Mouse (Mus musculus) stomach, postnatal 0 days (tissue): ENCODE measurements around the gene Grin2d. TPM values are rescaled to one million over a fixed set of nuclear protein-coding genes. Genes with fewer than 3 reads are reported as not detected.
"Not testable (repeated sequence)": the region's sequence is repeated elsewhere in the genome, so short reads cannot be mapped to it uniquely, and the experiment has no call there.

Experiments used
- ATAC-seq: fragments of 200-750 bp; cut with Nextera tagmentation; 2 replicates; pipeline ENCODE4 v1.8.0; 2017; ENCODE audit not compliant: low FRiP score, low TSS enrichment
- DNase-seq: peaks from one replicate; pipeline ENCODE4 v3.0.0-alpha.2; 2016; ENCODE audit warnings: low spot score
- H3K27ac ChIP-seq: fragments of 300-500 bp; sonication (generic); replicated peaks from 2 replicates; pipeline ENCODE4 v1.5.1; 2014; ENCODE audit warnings: mild to moderate bottlenecking, control low read depth
- H3K27me3 ChIP-seq: fragments of 300-500 bp; sonication (generic); 2 replicates; pipeline ENCODE4 v1.6.1; 2014; ENCODE audit warnings: low read length; ENCODE audit not compliant: control insufficient read depth, insufficient read depth
- H3K36me3 ChIP-seq: fragments of 300-500 bp; sonication (generic); 2 replicates; pipeline ENCODE4 v1.6.1; 2014; ENCODE audit warnings: low read length, mixed read lengths; ENCODE audit not compliant: control insufficient read depth, insufficient read depth
- H3K4me1 ChIP-seq: fragments of 300-500 bp; sonication (generic); replicated peaks from 2 replicates; pipeline ENCODE4 v1.6.1; 2014; ENCODE audit warnings: antibody characterized with exemption; ENCODE audit not compliant: control insufficient read depth, insufficient read depth
- H3K4me2 ChIP-seq: fragments of 300-500 bp; sonication (generic); replicated peaks from 2 replicates; pipeline ENCODE4 v1.6.1; 2014; ENCODE audit warnings: low read depth, mild to moderate bottlenecking, control low read depth, moderate library complexity
- H3K4me3 ChIP-seq: fragments of 300-500 bp; sonication (generic); 2 replicates; pipeline ENCODE4 v1.5.1; 2014; ENCODE audit warnings: low read depth, low read length, control low read depth
- H3K9ac ChIP-seq: fragments of 300-500 bp; sonication (generic); 2 replicates; pipeline ENCODE4 v1.6.1; 2014; ENCODE audit warnings: mild to moderate bottlenecking, low read length, control low read depth, mixed read lengths
- H3K9me3 ChIP-seq: fragments of 300-500 bp; sonication (generic); 2 replicates; pipeline ENCODE4 v1.6.1; 2016; ENCODE audit warnings: low read length; ENCODE audit not compliant: control insufficient read depth
- CTCF ChIP-seq: IDR thresholded peaks from 2 replicates; pipeline ENCODE4 v1.5.1; 2016; ENCODE audit warnings: antibody characterized with exemption, low read depth, mild to moderate bottlenecking, moderate library complexity
- EP300 ChIP-seq: optimal IDR thresholded peaks from 2 replicates; pipeline ENCODE3; 2016; ENCODE audit warnings: antibody characterized with exemption
- WGBS: fragments of 180-500 bp; shearing (Covaris S2); extraction: QIAGEN DNeasy Blood & Tissue Kit; methylation state at CpG from one replicate; pipeline ENCODE4 v1.1.7; 2014; 5-methylcytosine and 5-hydroxymethylcytosine counted together
- polyA plus RNA-seq: library from polyadenylated mRNA; unstranded; fragments of >200 nt; fragmentation: Nextera tagmentation; extraction: Ambion mirVana; gene quantifications from 2 replicates; pipeline ENCODE4 v1.2.1, GENCODE M21; 2015

Gene Grin2d
- 0.35 and 0.38 TPM in 2 replicates for polyA plus RNA-seq

DNA sequence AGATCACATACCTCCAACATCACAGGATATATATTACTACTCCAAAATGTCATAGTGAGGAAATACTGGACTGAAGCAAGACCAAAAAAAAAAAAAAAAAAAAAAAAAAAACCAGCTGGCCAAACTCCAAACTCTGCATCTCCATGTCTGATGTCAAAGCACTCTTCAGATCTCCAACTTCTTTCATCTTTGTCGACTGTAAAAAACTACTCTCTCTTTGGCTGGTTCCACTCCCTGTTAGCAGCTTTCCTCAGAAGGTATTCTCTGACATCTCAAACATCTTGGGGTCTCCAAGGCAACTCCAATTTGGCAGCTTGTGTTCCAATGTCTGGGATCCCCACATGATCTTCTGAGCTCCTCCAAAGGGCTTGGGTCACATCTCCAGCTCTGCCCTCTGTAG is at the start of gene Grin2d:
Gene Grin2d, minus strand, starts transcription at position 101 of the 400 bp plus-strand sequence.
- not testable (repeated sequence) for DNase-seq, H3K4me3 ChIP-seq, H3K27ac ChIP-seq, H3K9ac ChIP-seq, H3K4me2 ChIP-seq, H3K9me3 ChIP-seq, ATAC-seq, H3K4me1 ChIP-seq, H3K27me3 ChIP-seq
- peaks cover 59% of the 10 kb centered on the region for H3K36me3 ChIP-seq
- WGBS = 84% methylated on average over 1 of the region's 1 CpGs

DNA sequence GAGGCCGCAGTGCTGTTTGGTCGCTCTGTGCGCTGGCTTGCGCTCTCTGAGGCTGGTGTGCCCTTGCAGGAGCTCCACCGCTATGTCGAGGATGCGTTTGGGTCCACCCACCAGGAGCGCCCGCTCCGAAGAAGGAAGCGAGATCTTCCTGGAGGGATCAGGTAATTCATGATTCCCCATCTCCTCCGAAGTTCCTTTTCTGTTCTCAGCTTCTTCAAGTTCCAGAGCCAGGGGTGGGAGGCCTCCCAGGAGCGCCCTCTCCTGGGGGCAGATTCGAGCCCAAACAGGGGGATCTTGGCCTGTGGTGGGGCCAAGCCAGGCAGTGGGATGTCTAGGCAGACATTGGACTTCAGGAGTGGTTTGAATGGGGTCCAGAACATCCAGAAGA is 46.2 kb upstream of the Grin2d start:
- TF ChIP-seq EP300 (no peak), CTCF (peak; percentile 60)
- peak overlapping the region; percentile 56 for H3K4me2 ChIP-seq
- H3K36me3 ChIP-seq = no peaks in the 10 kb centered on the region
- peak overlapping the region; percentile 51 for H3K4me3 ChIP-seq
- no peaks in the 10 kb centered on the region for H3K27me3 ChIP-seq
- no peak for ATAC-seq
- 26% methylated on average over 14 of the region's 14 CpGs for WGBS
- no peak overlapping the region; the same call in 1 of the 2 replicates for H3K9ac ChIP-seq
- H3K4me1 ChIP-seq = peaks cover 8% of the 10 kb centered on the region; the same call in 1 of the 2 replicates
- peak overlapping the region; percentile 95 for H3K27ac ChIP-seq
- peak; percentile 48 for DNase-seq
- H3K9me3 ChIP-seq = no peaks in the 10 kb centered on the region

DNA sequence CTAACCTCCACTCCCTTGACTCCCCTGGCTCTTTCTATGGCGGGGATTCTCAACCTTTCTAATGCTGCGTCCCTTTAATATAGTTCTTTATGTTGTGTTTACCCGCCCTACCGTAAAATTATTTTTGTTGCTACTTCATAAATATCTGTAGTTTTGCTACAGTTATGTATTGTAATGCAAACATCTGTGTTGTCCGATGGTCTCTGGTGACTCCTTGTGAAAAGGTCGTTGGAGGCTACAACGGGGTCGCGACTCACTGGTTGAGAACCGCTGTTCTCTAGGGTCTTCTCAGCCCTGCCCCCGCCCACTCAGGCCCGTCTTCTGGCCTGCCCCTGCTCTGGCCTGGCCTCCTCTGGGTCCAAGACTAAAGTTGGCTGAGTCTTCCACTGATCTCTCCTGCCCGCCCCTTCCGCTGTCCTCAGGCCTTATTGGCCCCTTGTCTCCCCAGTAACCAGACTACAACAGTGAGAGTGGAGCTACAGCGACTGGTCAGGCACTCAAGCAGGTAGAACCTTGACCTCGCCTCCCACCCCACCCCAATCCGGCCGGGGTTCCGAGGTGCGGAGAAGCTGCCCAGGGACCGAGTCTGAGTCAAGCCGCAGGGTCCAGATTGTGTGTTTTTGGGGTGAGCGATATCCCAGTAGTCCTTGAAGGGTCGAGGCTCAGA is 45.7 kb upstream of the Grin2d start, which contains the start of gene Ccdc114:
Gene Ccdc114, plus strand, starts transcription at position 311 of the 667 bp plus-strand sequence.
- DNase-seq (peak; percentile 80), ATAC-seq (peak; percentile 78)
- no peaks in the 10 kb centered on the region for H3K36me3 ChIP-seq
- peaks cover 8% of the 10 kb centered on the region; the same call in 1 of the 2 replicates for H3K4me1 ChIP-seq
- H3K27me3 ChIP-seq = no peaks in the 10 kb centered on the region
- peak within 1 kb of the TSS; percentile 56 for H3K4me2 ChIP-seq
- H3K27ac ChIP-seq = peak within 1 kb of the TSS; percentile 95
- peak within 1 kb of the TSS; percentile 59 for H3K9ac ChIP-seq
- WGBS = 11% methylated on average over 24 of the region's 24 CpGs
- TF ChIP-seq EP300 (no peak), CTCF (no peak)
- H3K4me3 ChIP-seq = peak within 1 kb of the TSS; percentile 51
- H3K9me3 ChIP-seq = no peaks in the 10 kb centered on the region

DNA sequence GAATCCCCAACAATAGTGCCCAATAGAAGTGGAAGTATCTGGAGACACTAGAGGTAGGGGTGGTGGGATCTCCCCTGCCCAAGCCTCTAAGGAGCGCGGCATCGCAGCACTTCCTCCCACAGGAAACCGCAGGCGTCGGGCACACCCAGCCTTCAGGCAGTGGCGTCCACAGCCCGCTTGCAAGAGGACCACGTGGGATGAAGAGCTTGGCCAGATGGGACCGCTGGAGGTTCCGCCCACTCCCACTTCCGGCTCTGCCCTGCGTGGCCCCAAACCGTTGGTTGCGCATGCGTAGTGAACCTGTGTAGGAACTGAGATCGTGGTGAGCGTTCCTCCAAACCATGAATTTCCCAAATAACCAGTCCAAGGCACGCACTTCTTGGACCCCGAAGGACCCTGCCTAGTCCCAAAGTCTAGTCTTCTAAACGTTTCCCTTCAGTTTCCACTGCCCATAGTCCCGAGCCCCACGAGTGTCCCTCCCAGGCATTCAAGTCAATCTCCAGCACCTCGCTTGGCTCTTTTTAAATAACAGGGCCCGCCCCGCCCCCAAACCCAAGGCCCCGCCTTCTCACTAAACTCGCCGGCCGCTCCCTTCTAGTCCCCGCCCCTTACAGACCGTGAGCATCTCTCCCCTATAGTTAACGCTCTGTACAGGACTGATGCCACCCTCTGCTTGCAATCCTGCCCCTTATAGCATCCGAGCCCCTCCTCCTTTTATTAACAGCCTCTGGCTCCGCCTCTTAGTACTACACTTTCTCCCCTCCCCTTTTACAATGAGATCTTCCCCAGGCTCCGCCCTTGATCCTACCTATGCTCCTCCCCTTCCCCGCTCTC is 45.0 kb upstream of the Grin2d start:
- peak overlapping the region; percentile 95 for H3K27ac ChIP-seq
- H3K27me3 ChIP-seq = no peaks in the 10 kb centered on the region
- H3K9me3 ChIP-seq = no peaks in the 10 kb centered on the region
- peak; percentile 93 for ATAC-seq
- TF ChIP-seq CTCF = no peak
- no peak for TF ChIP-seq EP300
- H3K4me3 ChIP-seq = peak overlapping the region; percentile 51
- no peaks in the 10 kb centered on the region for H3K36me3 ChIP-seq
- peak overlapping the region; percentile 59 for H3K9ac ChIP-seq
- DNase-seq = peak; percentile 96
- peaks cover 8% of the 10 kb centered on the region; the same call in 1 of the 2 replicates for H3K4me1 ChIP-seq
- peak overlapping the region; percentile 56 for H3K4me2 ChIP-seq
- WGBS = under 1% methylated on average over 37 of the region's 37 CpGs

DNA sequence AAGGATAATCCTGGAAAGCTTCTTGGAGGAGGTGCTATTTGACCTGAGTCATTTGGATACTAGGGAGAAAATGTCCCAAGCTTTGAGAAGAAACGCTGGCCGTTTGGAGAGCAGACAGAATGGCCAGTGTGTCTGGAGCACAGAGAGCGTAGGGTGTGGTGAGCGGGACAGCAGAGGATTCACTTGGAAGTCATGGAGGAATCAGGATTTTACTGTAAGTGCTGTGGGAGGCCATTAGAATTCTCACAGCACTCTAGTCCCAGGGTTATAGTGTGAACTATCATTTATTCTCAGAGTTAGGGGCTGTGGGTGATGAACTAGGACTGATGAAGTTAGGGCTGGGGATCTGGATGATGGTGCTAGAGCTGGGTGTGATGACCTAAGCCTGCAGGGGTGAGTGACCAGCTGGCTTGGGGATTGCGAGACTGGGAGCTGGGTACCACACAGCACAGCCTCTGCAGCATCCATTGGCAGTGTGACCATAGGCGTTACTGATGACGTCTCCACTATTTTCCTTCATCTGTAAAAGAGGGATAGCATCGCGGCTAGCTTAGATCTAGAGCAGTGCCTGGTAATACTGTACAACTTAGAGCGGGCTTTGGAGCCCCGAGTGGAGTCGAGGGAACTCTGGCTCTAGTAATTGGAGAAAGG is 43.9 kb upstream of the Grin2d start:
- Histone ChIP-seq H3K4me1 (peaks cover 12% of the 10 kb centered on the region), H3K9me3 (no peaks in the 10 kb centered on the region), H3K36me3 (no peaks in the 10 kb centered on the region; the same call in 1 of the 2 replicates), H3K27ac (peak overlapping the region; percentile 95), H3K9ac (peak overlapping the region; percentile 43), H3K27me3 (no peaks in the 10 kb centered on the region), H3K4me2 (no peak overlapping the region), H3K4me3 (no peak overlapping the region)
- no peak for TF ChIP-seq EP300
- TF ChIP-seq CTCF = no peak
- 74% methylated on average over 12 of the region's 12 CpGs for WGBS
- ATAC-seq (no peak), DNase-seq (no peak)
